8 mouse cellular contexts compared by ENCODE assay signal in the genomic region with DNA sequence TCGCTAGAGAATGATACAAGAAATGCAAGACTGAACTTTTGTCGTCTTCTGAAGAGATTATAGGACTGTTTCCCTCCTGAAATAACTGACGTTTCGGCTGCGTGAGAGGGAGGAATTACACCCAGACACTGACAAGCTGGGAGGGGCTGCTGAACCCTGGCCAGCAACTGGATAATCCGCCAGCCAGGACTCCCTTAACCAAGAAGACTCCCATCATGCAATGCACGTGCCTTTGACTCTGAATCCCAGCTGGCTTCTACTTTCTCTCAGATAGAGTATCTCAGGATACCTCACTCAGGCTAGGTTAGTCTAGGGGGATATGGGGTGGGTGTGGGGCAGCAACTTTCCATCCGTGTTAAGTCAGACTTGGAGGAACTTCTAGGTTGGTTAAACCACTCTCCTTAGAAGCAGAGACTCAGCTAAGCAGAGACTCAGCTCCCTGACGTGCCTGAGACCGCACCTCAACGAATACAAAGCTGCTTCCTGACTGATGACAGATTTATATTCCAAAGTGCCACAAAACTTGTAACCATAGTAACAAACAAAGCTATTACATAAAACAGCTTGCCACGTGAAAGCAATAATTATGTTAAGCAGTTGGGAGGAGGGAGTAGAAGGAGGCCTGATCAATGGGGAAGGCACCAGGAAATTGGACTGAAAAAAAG.
A peak's percentile ranks its signal among the peaks of the same experiment; 100 is the strongest.
DNase-seq lines count a peak whose midpoint lies in the region; ATAC-seq and TF ChIP-seq lines count a peak whose summit lies in the region.
"Had no signal": no experiment of that assay in that cellular context is flagged by ENCODE, and none has a peak within 500 bp of the region (broad histone marks: within the 10 kb centered on the region; RNA-seq: fewer than 3 reads in every experiment).

No protein-coding gene starts in this region.

- H3K27ac ChIP-seq in intestine, postnatal 0 days (ENCODE audit: low read depth, low read length): no peak overlapping the region
- no peak overlapping the region for H3K27ac ChIP-seq in lung, embryonic 15.5 days
- H3K27ac ChIP-seq: midbrain, embryonic 15.5 days had no signal

- no peaks in the 10 kb centered on the region for H3K36me3 ChIP-seq in intestine, postnatal 0 days (ENCODE audit: control insufficient read depth, insufficient read depth)
- no peaks in the 10 kb centered on the region for H3K36me3 ChIP-seq in lung, embryonic 15.5 days
- H3K36me3 ChIP-seq: midbrain, embryonic 15.5 days had no signal

- H3K4me2 ChIP-seq in intestine, postnatal 0 days (replicated peaks; ENCODE audit: low read depth): 0 out of 2 replicates have a peak overlapping the region, but pooled peaks have one; percentile 17
- no peak overlapping the region for H3K4me2 ChIP-seq in lung, embryonic 15.5 days
- H3K4me2 ChIP-seq: midbrain, embryonic 15.5 days had no signal

- H3K4me3 ChIP-seq in intestine, postnatal 0 days (ENCODE audit: low read depth, low read length): no peak overlapping the region
- no peak overlapping the region for H3K4me3 ChIP-seq in lung, embryonic 15.5 days
- H3K4me3 ChIP-seq: midbrain, embryonic 15.5 days had no signal

- TF ChIP-seq CTCF in intestine, postnatal 0 days (IDR thresholded peaks at IDR 0.05; ENCODE audit: low read depth): no peak

- no peaks in the 10 kb centered on the region for H3K9me3 ChIP-seq in intestine, postnatal 0 days (ENCODE audit: control insufficient read depth)
- no peaks in the 10 kb centered on the region for H3K9me3 ChIP-seq in lung, embryonic 15.5 days
- H3K9me3 ChIP-seq: midbrain, embryonic 15.5 days had no signal

- no peaks in the 10 kb centered on the region for H3K27me3 ChIP-seq in intestine, postnatal 0 days (replicated peaks; ENCODE audit: control insufficient read depth, insufficient read depth, low read length)
- H3K27me3 ChIP-seq in lung, embryonic 15.5 days: no peaks in the 10 kb centered on the region
- H3K27me3 ChIP-seq: midbrain, embryonic 15.5 days had no signal

- H3K9ac ChIP-seq in intestine, postnatal 0 days (ENCODE audit: low read depth, low read length): no peak overlapping the region
- H3K9ac ChIP-seq in lung, embryonic 15.5 days: no peak overlapping the region
- H3K9ac ChIP-seq: midbrain, embryonic 15.5 days had no signal

- H3K4me1 ChIP-seq in intestine, postnatal 0 days (replicated peaks; ENCODE audit: control insufficient read depth, insufficient read depth, low read length): 0 out of 2 replicates have a peak, but pooled peaks cover 3% of the 10 kb centered on the region
- H3K4me1 ChIP-seq in lung, embryonic 15.5 days: peaks cover 18% of the 10 kb centered on the region
- H3K4me1 ChIP-seq: midbrain, embryonic 15.5 days had no signal

- peak; percentile 70 for ATAC-seq in intestine, postnatal 0 days
- peak; percentile 57; the same call in 1 of the 2 replicates for ATAC-seq in lung, embryonic 15.5 days (ENCODE audit: borderline replicate concordance, extremely low read depth, low FRiP score, low TSS enrichment)
- ATAC-seq: midbrain, embryonic 15.5 days had no signal

- 39% methylated on average over 12 of the region's 12 CpGs for WGBS in intestine, postnatal 0 days
- WGBS in lung, embryonic 15.5 days: 45% methylated on average over 12 of the region's 12 CpGs

- DNase-seq in CD4-positive, CD25-positive, alpha-beta regulatory T cell, adult 2 months (ENCODE audit: low read depth, low spot score): peak; percentile 39
- peak; percentile 2 for DNase-seq in ES-CJ7 (ENCODE audit: low read depth, low spot score)
- no peak for DNase-seq in spleen, postnatal 10 days (ENCODE audit: low spot score in 2 of 2)
- no peak for DNase-seq in left cerebral cortex, adult 9 months (ENCODE audit: low spot score in 2 of 2)
- no peak for DNase-seq in ovary, postnatal 14 days (ENCODE audit: low spot score)

Comparison
In these comparisons a context has a peak if more than half of its experiments do, and no peak if none do; other contexts are left out.
1. DNase-seq: peak in CD4-positive, CD25-positive, alpha-beta regulatory T cell, adult 2 months (single experiment) and ES-CJ7 (single experiment); none in spleen, postnatal 10 days (0 of 2), left cerebral cortex, adult 9 months (0 of 2) and ovary, postnatal 14 days (single experiment).